Mouse (Mus musculus) kidney, postnatal 25 days (tissue): Measurements from ENCODE around the gene Mreg.
A peak's percentile ranks its signal among the peaks of the same experiment; 100 is the strongest.
"Not testable (repeated sequence)": the region's sequence is repeated elsewhere in the genome, so short reads cannot be mapped to it uniquely, and the experiment has no call there.

Experiments used
- DNase-seq, 2 experiments: peaks; one replicate each; pipeline ENCODE4 v3.0.0; 2021; ENCODE audit warnings: mixed read lengths in 2 of 2

Mreg gene

GRCm38 (mm10) chr1:72211701-72212699 lies at the start of gene Mreg:
Gene Mreg, minus strand, starts transcription at chr1:72212307.
- DNase-seq, result peak; percentile 60 to 80

- DNase-seq, result no peak
Observed at GRCm38 (mm10) chr1:72256381-72257256, 44.5 kb upstream of the Mreg start.

GRCm38 (mm10) chr1:72255854-72256175 lies 43.7 kb upstream of the Mreg start:
- DNase-seq, result no peak

GRCm38 (mm10) chr1:72255062-72255853 lies 43.2 kb upstream of the Mreg start:
- DNase-seq, result peak; percentile 44 to 72

GRCm38 (mm10) chr1:72254545-72255061 lies 42.5 kb upstream of the Mreg start:
- DNase-seq, result peak; percentile 91 to 93

GRCm38 (mm10) chr1:72253881-72254491 lies 41.9 kb upstream of the Mreg start:
- DNase-seq, result no peak

- DNase-seq, result no peak
Observed at GRCm38 (mm10) chr1:72251806-72252205, 39.7 kb upstream of the Mreg start.

- DNase-seq, result not testable (repeated sequence)
Observed at GRCm38 (mm10) chr1:72248226-72248737, 36.2 kb upstream of the Mreg start.

- no peak for DNase-seq
Observed at GRCm38 (mm10) chr1:72244317-72245036, 32.4 kb upstream of the Mreg start.

- DNase-seq, result peak; percentile 97 to 98
Observed at GRCm38 (mm10) chr1:72243656-72244316, 31.7 kb upstream of the Mreg start.

- no peak for DNase-seq
Observed at GRCm38 (mm10) chr1:72242581-72243143, 30.6 kb upstream of the Mreg start.

- not testable (repeated sequence) for DNase-seq
Observed at GRCm38 (mm10) chr1:72239113-72239512, 27.0 kb upstream of the Mreg start.

- DNase-seq, result no peak
Observed at GRCm38 (mm10) chr1:72238016-72238580, 26.0 kb upstream of the Mreg start.

GRCm38 (mm10) chr1:72237007-72237775 lies 25.1 kb upstream of the Mreg start:
- DNase-seq, result peak; percentile 32 to 57

GRCm38 (mm10) chr1:72236363-72237006 lies 24.4 kb upstream of the Mreg start:
- peak; percentile 78 to 87 for DNase-seq

GRCm38 (mm10) chr1:72232592-72232991 lies 20.5 kb upstream of the Mreg start:
- DNase-seq, result not testable (repeated sequence)

- no peak for DNase-seq
Observed at GRCm38 (mm10) chr1:72228974-72229373, 16.9 kb upstream of the Mreg start.

GRCm38 (mm10) chr1:72227546-72227945 lies 15.4 kb upstream of the Mreg start:
- DNase-seq, result no peak
